Mouse (Mus musculus): ENCODE data around the gene Krt39. TPM values are rescaled to one million over a fixed set of nuclear protein-coding genes. Genes with fewer than 3 reads are reported as not detected.

The Krt39 gene
- total RNA-seq, 2 experiments from 2014 or later: not detected

DNA sequence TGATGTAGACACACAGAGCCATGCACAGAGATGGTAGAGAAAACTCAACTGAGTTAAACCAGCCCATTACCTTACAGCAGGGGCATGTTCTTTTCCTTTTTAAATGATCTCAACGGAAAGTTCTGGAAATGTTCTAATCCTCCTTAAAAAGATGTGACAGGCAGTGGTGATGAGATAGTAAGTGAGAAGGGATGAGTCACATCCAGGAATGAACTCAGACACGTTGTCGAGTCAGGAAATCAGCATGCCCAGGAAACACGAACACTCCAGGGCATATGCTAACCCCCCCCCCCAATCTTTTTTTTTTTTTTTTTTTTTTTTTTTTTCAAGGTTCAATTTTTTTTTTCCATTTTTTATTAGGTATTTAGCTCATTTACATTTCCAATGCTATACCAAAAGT lies 48.7 kb downstream of the Krt39 start:
- intact Hi-C loops (cut with DNase I): no loop called here
- no peak for DNase-seq

DNA sequence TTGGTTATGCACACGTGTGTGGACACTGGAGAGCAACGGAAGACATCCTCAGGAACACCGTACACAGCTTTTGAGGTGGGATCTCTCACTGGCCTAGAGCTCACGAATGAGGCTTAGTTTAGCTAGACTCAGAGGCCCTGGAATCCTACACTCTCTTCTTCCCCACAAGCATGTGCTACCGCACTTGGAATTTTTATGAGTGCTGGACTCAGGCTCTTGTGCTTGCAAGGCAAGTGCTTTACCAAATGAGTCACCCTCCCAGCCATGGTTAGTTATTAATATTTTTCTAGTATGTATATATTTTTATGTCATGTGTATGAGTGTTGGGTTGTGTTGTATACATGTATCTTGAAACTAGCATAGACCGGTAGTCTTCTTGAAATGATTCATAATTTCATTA lies 49.2 kb downstream of the Krt39 start:
- intact Hi-C loops (cut with DNase I): no loop called here
- DNase-seq: no peak

DNA sequence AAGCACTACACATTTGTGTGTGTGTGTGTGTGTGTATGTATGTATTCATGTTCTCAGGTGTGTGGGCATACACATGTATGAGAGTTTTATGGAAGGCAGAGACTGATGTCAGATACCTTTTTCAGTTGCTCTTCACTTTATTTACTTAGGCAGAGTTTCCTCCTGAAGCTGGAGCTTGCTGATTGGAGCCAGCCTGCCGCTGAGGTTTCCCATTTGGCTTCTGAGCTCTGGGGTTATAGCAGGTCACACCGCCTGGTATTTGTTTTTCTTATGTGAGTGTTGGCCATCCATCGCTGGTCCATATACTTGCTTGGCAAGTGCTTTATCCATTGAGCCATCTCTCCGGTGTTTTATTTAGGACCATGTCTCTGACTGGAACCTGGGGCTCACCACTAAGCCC lies 51.9 kb downstream of the Krt39 start:
- no peak for DNase-seq
- intact Hi-C loops (cut with DNase I): no loop called here

DNA sequence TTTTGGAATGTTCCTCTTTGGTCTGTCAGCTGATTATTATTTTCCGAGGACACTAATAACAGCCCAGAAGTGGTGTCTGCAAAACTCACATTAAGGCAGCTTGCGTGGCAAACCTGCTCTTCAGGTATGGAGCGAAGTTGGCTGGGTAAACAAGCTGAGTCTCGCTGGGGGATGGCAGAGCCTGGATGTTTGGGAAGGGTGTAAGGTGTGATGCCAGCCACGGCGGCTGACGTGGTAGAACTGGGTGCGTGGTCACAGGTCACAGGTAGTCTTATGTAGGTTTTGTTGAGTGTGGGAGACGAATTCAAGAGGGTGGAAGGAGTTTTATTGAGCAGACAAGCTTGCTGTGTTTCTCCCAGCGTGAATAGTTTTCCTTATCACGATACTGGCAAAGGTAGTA lies 52.6 kb downstream of the Krt39 start:
- intact Hi-C loops (cut with DNase I): no loop called here

DNA sequence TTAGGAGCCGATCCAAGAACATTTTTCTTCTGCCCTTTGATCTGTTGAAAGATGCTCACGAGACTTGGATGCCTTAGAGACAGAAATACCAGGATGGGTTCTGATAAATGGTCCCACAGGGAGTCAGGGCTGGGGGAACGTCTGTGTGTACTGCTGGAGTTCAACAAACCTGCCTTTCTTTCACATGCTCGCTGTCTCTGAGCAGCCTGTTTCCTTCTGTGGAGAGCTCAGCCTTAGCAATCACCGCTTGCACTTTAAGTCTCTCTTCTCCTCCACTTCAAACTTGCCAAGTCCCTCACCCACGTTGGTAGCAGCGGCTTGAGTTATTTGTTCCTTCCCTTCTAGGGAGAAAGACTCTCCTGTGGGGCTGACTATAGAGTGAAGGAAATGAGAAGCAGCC lies 54.8 kb downstream of the Krt39 start:
- intact Hi-C loops (cut with DNase I): no loop called here
- no peak for DNase-seq

More for the DNA sequence above, 52.6 kb downstream of the Krt39 start:
- DNase-seq: no peak

DNA sequence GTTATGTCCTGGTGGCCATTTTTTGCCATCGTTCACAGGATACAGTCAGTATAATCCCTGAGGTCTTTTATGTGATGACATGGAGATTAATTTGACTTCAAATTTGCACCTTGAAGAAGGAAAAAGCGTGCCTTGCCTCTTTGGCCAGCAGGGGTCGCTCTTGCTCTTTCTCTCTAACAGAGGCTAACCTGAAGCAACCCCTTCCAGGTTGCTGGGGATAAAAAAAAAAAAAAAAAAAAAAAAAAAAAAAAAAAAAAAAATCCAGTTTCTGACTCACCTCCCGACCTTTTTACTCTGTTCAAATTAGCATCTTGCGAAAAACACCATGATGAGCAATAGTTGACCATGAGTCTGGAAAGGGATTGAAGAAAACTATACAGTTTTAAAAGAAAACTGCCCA lies 56.3 kb downstream of the Krt39 start:
- DNase-seq: peak; percentile 88
- intact Hi-C loops (cut with DNase I): loop anchor here (2.0 to 5.0 kb wide), 6 partner anchors 83 to 832 kb away; no protein-coding TSS in a partner anchor

Other genes with a start within 250 kb of the Krt39 start
- not detected for gene Krt24, start 236.1 kb downstream of the Krt39 start, total RNA-seq (2021)
- not detected for gene Krt25, start 198.4 kb downstream of the Krt39 start, total RNA-seq (2021)
- not detected for gene Krt26, start 183.4 kb downstream of the Krt39 start, total RNA-seq (2021)
- gene Krt27, start 170.2 kb downstream of the Krt39 start, total RNA-seq (2021): not detected
- gene Krt28, start 146.4 kb downstream of the Krt39 start, total RNA-seq (2021): not detected
- gene Krt10, start 132.0 kb downstream of the Krt39 start, total RNA-seq (2021): 10 to 100 TPM in 1 of 2 experiments, 1 to 10 TPM in 1; 9.5 to 12.3 TPM
- 1 to 10 TPM; 1.2 to 1.7 TPM for gene Krt12, start 99.1 kb downstream of the Krt39 start, total RNA-seq (2021)
- not detected for gene Krt20, start 83.2 kb downstream of the Krt39 start, total RNA-seq (2021)
- gene Krt23, start 28.2 kb downstream of the Krt39 start, total RNA-seq (2021): not detected
- gene Krt40, start 21.8 kb upstream of the Krt39 start, total RNA-seq (2021): not detected
- not detected for gene Krtap3-3, start 29.5 kb upstream of the Krt39 start, total RNA-seq (2021)
- not detected for gene Krtap3-2, start 35.5 kb upstream of the Krt39 start, total RNA-seq (2021)
- gene Gm11939, start 38.1 kb upstream of the Krt39 start, total RNA-seq (2021): not detected
- not detected for gene Krtap3-1, start 45.3 kb upstream of the Krt39 start, total RNA-seq (2021)
- gene Krtap1-5, start 59.7 kb upstream of the Krt39 start, total RNA-seq (2021): not detected
- gene Krtap1-4, start 62.3 kb upstream of the Krt39 start, total RNA-seq (2021): not detected
- gene Krtap1-3, start 70.0 kb upstream of the Krt39 start, total RNA-seq (2021): not detected
- gene Krtap9-3, start 76.8 kb upstream of the Krt39 start, total RNA-seq (2021): not detected
- gene Gm11938, start 82.0 kb upstream of the Krt39 start, total RNA-seq (2021): not detected
- not detected for gene Gm11937, start 88.9 kb upstream of the Krt39 start, total RNA-seq (2021)
- gene Krtap2-4, start 93.5 kb upstream of the Krt39 start, total RNA-seq (2021): not detected
- gene Gm11562, start 99.1 kb upstream of the Krt39 start, total RNA-seq (2021): not detected
- gene Krtap4-1, start 106.9 kb upstream of the Krt39 start, total RNA-seq (2021): not detected
- gene Krtap4-2, start 113.7 kb upstream of the Krt39 start, total RNA-seq (2021): not detected
- gene Krtap4-7, start 122.8 kb upstream of the Krt39 start, total RNA-seq (2021): not detected
- gene Gm11555, start 128.9 kb upstream of the Krt39 start, total RNA-seq (2021): not detected
- not detected for gene Gm11563, start 137.6 kb upstream of the Krt39 start, total RNA-seq (2021)
- gene Krtap4-6, start 144.6 kb upstream of the Krt39 start, total RNA-seq (2021): not detected
- not detected for gene Gm14190, start 169.4 kb upstream of the Krt39 start, total RNA-seq (2021)
- not detected for gene Gm14180, start 213.0 kb upstream of the Krt39 start, total RNA-seq (2021)